Mouse (Mus musculus): ENCODE data around the gene Col25a1.

DNA sequence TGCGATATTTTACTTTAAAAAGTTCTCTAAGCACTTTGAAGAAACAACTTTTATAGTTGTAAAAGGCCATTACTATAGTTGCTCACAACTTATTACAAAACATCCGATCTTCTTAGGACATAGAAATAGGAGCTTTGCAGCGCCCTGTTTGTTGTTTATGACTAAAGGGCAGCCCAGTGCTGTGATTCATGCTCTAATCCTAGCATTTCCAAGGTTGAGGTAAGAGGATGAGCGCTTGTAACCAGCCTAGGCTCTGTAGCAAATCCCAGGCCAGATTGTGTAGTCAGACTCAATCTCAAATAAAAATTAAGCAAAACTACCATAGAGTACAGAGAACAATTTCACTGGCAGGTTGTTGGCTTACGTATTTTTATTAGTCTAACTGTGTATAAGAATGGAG, 246.5 kb downstream of the Col25a1 start:
- TF ChIP-seq CTCF (IDR thresholded peaks at IDR 0.05; ENCODE audit: borderline replicate concordance, insufficient read depth, low read depth, low read length) = no peak
- no peak for TF ChIP-seq POLR2A (IDR thresholded peaks at IDR 0.05; ENCODE audit: borderline replicate concordance, insufficient read depth, low read length)
